16 mouse cellular contexts compared by ENCODE assay signal in the genomic region with DNA sequence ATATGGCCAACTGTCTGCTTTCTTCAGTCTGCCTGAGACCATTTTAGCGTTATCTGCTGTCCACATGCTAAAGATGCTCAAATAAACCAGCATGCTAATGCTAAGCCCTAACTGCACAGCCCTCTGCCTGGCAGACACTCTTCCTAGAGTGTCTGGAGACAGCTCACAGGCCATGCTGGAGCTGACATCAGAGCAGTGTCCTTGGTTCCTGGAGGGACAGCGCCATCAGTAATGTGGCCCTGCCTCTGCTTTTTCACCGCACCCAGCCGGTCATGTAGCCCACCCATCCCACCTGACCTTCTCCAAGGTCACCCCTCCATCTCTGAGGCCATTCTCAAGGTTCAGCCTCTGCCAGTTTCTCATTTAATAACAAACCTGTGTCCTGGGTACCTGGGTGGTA. TPM values are rescaled to one million over a fixed set of nuclear protein-coding genes. Genes with fewer than 3 reads are reported as not detected.
DNase-seq lines count a peak whose midpoint lies in the region; ATAC-seq and TF ChIP-seq lines count a peak whose summit lies in the region.
"Had no signal": no experiment of that assay in that cellular context is flagged by ENCODE, and none has a peak within 500 bp of the region (broad histone marks: within the 10 kb centered on the region; RNA-seq: fewer than 3 reads in every experiment).

No protein-coding gene starts in this region.

- no peaks in the 10 kb centered on the region for H3K4me1 ChIP-seq in heart, postnatal 0 days (ENCODE audit: control insufficient read depth, insufficient read depth)
- no peaks in the 10 kb centered on the region; the same call in 1 of the 2 replicates for H3K4me1 ChIP-seq in hindbrain, postnatal 0 days (ENCODE audit: insufficient read depth, low read length)

- no peak overlapping the region for H3K4me2 ChIP-seq in heart, postnatal 0 days (ENCODE audit: low read depth, low read length)
- no peak overlapping the region for H3K4me2 ChIP-seq in hindbrain, postnatal 0 days (ENCODE audit: low read depth, low read length)
- H3K4me2 ChIP-seq: forebrain, embryonic 13.5 days; limb, embryonic 15.5 days; midbrain, embryonic 12.5 days; neural tube, embryonic 12.5 days had no signal

- intact Hi-C loops in heart, postnatal 10 days (cut with DNase I): no loop called here

- H3K9me3 ChIP-seq in heart, postnatal 0 days (replicated peaks; ENCODE audit: control insufficient read depth, low read length): no peaks in the 10 kb centered on the region
- no peaks in the 10 kb centered on the region for H3K9me3 ChIP-seq in hindbrain, postnatal 0 days (ENCODE audit: low read length)
- H3K9me3 ChIP-seq: forebrain, embryonic 13.5 days; limb, embryonic 15.5 days; midbrain, embryonic 12.5 days; neural tube, embryonic 12.5 days had no signal

- H3K4me3 ChIP-seq in heart, postnatal 0 days (ENCODE audit: low read depth, low read length): no peak overlapping the region
- no peak overlapping the region for H3K4me3 ChIP-seq in hindbrain, postnatal 0 days (ENCODE audit: low read length)
- H3K4me3 ChIP-seq: forebrain, embryonic 13.5 days; limb, embryonic 15.5 days; midbrain, embryonic 12.5 days; neural tube, embryonic 12.5 days had no signal

- 0 out of 2 replicates have a peak overlapping the region, but pooled peaks have one; percentile 6 for H3K27ac ChIP-seq in heart, postnatal 0 days (ENCODE audit: low read depth)
- H3K27ac ChIP-seq in hindbrain, postnatal 0 days: peak overlapping the region; percentile 45; the same call in 1 of the 2 replicates
- H3K27ac ChIP-seq: forebrain, embryonic 13.5 days; limb, embryonic 15.5 days; midbrain, embryonic 12.5 days; neural tube, embryonic 12.5 days had no signal

- DNase-seq in cerebellum, adult 8-10 months: peak; percentile 23
- no peak for DNase-seq in cerebellum, adult 11 months
- DNase-seq in heart, postnatal 0 days (ENCODE audit: low spot score): no peak
- DNase-seq in heart, postnatal 10 days: no peak
- peak; percentile 41 to 51 for DNase-seq in adrenal gland, postnatal 36 days
- DNase-seq in hindbrain, postnatal 0 days (ENCODE audit: low spot score): no peak
- DNase-seq in thymus, postnatal 4 days: no peak
- DNase-seq: kidney, adult 2 months; liver, postnatal 0 days; retina, postnatal 1 day; thymus, adult 18-20 months had no signal

- 47% methylated on average over 4 of the region's 4 CpGs for WGBS in heart, postnatal 0 days
- 78% methylated on average over 4 of the region's 4 CpGs for WGBS in hindbrain, postnatal 0 days

- 0 out of 2 replicates have a peak, but pooled peaks cover 13% of the 10 kb centered on the region for H3K36me3 ChIP-seq in heart, postnatal 0 days (replicated peaks; ENCODE audit: control insufficient read depth, insufficient read depth, low read length)
- no peaks in the 10 kb centered on the region for H3K36me3 ChIP-seq in hindbrain, postnatal 0 days (ENCODE audit: insufficient read depth, low read length)
- H3K36me3 ChIP-seq: limb, embryonic 15.5 days had no signal

- TF ChIP-seq EP300 in heart, postnatal 0 days (IDR thresholded peaks at IDR 0.05; ENCODE audit: low read depth): no peak

- TF ChIP-seq CTCF in heart, postnatal 0 days (IDR thresholded peaks at IDR 0.05; ENCODE audit: low read depth): no peak
- no peak for TF ChIP-seq CTCF in hindbrain, postnatal 0 days (IDR thresholded peaks at IDR 0.05; ENCODE audit: low read depth)

- no peak overlapping the region for H3K9ac ChIP-seq in heart, postnatal 0 days (replicated peaks; ENCODE audit: low read depth, low read length)
- H3K9ac ChIP-seq in hindbrain, postnatal 0 days (replicated peaks; ENCODE audit: low read length): no peak overlapping the region
- H3K9ac ChIP-seq: forebrain, embryonic 13.5 days; limb, embryonic 15.5 days; liver, postnatal 0 days; midbrain, embryonic 12.5 days; neural tube, embryonic 12.5 days had no signal

- H3K27me3 ChIP-seq in heart, postnatal 0 days (ENCODE audit: control insufficient read depth, insufficient read depth, low read length): no peaks in the 10 kb centered on the region
- no peaks in the 10 kb centered on the region for H3K27me3 ChIP-seq in hindbrain, postnatal 0 days (ENCODE audit: insufficient read depth, low read length)
- H3K27me3 ChIP-seq: forebrain, embryonic 13.5 days; limb, embryonic 15.5 days; midbrain, embryonic 12.5 days; neural tube, embryonic 12.5 days had no signal

- no peak for ATAC-seq in heart, postnatal 0 days (ENCODE audit: insufficient read depth, low read depth)
- ATAC-seq in hindbrain, postnatal 0 days: no peak
- no peak for ATAC-seq in megakaryocyte, adult 5-6 weeks (ENCODE audit: poor library complexity, severe bottlenecking)
- ATAC-seq: forebrain, embryonic 13.5 days; liver, postnatal 0 days had no signal

RNA-seq across cellular contexts. Expression of a gene that starts 60.0 kb away (rescaled TPM):
- total RNA-seq in heart, postnatal 0 days (2014; rRNA removed; ENCODE audit: low replicate concordance): 27.3 and 89.9 TPM in 2 replicates
- polyA plus RNA-seq in heart, postnatal 0 days (2015; fragmentation: Nextera tagmentation; extraction: Ambion mirVana): 12.8 and 14.4 TPM in 2 replicates
- 10 to 100 TPM; 15.6 to 17.0 TPM for total RNA-seq in heart, postnatal 10 days (2021)
- total RNA-seq in adrenal gland, postnatal 36 days (2021): 1 to 10 TPM; 7.8 to 8.7 TPM
- total RNA-seq in hindbrain, postnatal 0 days (2014; rRNA removed): 24.1 and 28.9 TPM in 2 replicates
- 23.2 and 23.4 TPM in 2 replicates for polyA plus RNA-seq in hindbrain, postnatal 0 days (2015; fragmentation: Nextera tagmentation; extraction: Ambion mirVana)
- total RNA-seq in megakaryocyte, adult 5-6 weeks (2015): 36.0 and 37.4 TPM in 2 replicates
- 33.6 and 38.6 TPM in 2 replicates for total RNA-seq in megakaryocyte, adult 5-6 weeks (2017)

Comparison
In these comparisons a context has a peak if more than half of its experiments do, and no peak if none do; other contexts are left out.
1. DNase-seq: peak in cerebellum, adult 8-10 months (single experiment) and adrenal gland, postnatal 36 days (2 of 2); none in cerebellum, adult 11 months (single experiment), heart, postnatal 0 days (single experiment), heart, postnatal 10 days (0 of 2), hindbrain, postnatal 0 days (single experiment) and thymus, postnatal 4 days (single experiment).